Mouse (Mus musculus) embryonic fibroblast, embryonic 13.5 days (primary cell): ENCODE data around the gene Mybl2. TPM values are rescaled to one million over a fixed set of nuclear protein-coding genes. Genes with fewer than 3 reads are reported as not detected.
A peak's percentile ranks its signal among the peaks of the same experiment; 100 is the strongest.

Source experiments
- H3K27ac ChIP-seq: 2 replicates; pipeline ENCODE4 v1.5.1; 2012; ENCODE audit warnings: low read length, control low read depth, inconsistent platforms; ENCODE audit not compliant: insufficient read depth
- H3K4me1 ChIP-seq: 2 replicates; pipeline ENCODE4 v1.6.1; 2011; ENCODE audit warnings: low read length; ENCODE audit not compliant: control insufficient read depth, insufficient read depth
- H3K4me3 ChIP-seq: 2 replicates; pipeline ENCODE4 v1.5.1; 2011; ENCODE audit warnings: mild to moderate bottlenecking, control low read depth, low read length; ENCODE audit not compliant: insufficient read depth
- CTCF ChIP-seq: IDR thresholded peaks from 2 replicates; pipeline ENCODE4 v1.5.1; 2011; ENCODE audit warnings: mild to moderate bottlenecking, control low read depth, low read length, moderate library complexity, borderline replicate concordance; ENCODE audit not compliant: insufficient read depth
- POLR2A ChIP-seq: IDR thresholded peaks from 2 replicates; pipeline ENCODE4 v1.6.1; 2011; ENCODE audit warnings: low read depth, mild to moderate bottlenecking, control low read depth, low read length, moderate library complexity
- polyA plus RNA-seq: library from polyadenylated mRNA; stranded (reverse); fragments of >200 nt; gene quantifications from 2 replicates; pipeline ENCODE4 v1.2.4, GENCODE M21; 2011; ENCODE audit warnings: low read depth; ENCODE audit not compliant: missing spikeins, insufficient read length

Gene Mybl2
- 13.8 and 25.7 TPM in 2 replicates for polyA plus RNA-seq

- Histone ChIP-seq H3K4me3 (peak within 1 kb of the TSS; percentile 73), H3K27ac (no peak within 1 kb of the TSS), H3K4me1 (peaks cover 9% of the 10 kb centered on the region)
- TF ChIP-seq CTCF (no peak), POLR2A (peak; percentile 63)
Measured at GRCm38 (mm10) chr2:163054335-163054840, at the start of gene Mybl2. Gene Mybl2, plus strand, starts transcription at chr2:163054687.

GRCm38 (mm10) chr2:163007299-163007698 lies 47.2 kb upstream of the Mybl2 start:
- H3K4me1 ChIP-seq, result no peaks in the 10 kb centered on the region
- H3K4me3 ChIP-seq, result no peak overlapping the region
- TF ChIP-seq CTCF, result no peak
- no peak for TF ChIP-seq POLR2A
- no peak overlapping the region for H3K27ac ChIP-seq

- Histone ChIP-seq H3K27ac (peak within 1 kb of the TSS; percentile 39; the same call in 1 of the 2 replicates), H3K4me1 (0 out of 2 replicates have a peak, but pooled peaks cover 3% of the 10 kb centered on the region), H3K4me3 (peak within 1 kb of the TSS; percentile 72)
- TF ChIP-seq POLR2A, result peak; percentile 50
- no peak for TF ChIP-seq CTCF
Measured at GRCm38 (mm10) chr2:163016916-163017743, 37.4 kb upstream of the Mybl2 start, which contains the start of gene Ift52. Gene Ift52, plus strand, starts transcription at chr2:163017354.

GRCm38 (mm10) chr2:163031289-163031688 lies 23.2 kb upstream of the Mybl2 start:
- TF ChIP-seq CTCF (no peak), POLR2A (no peak)
- H3K4me1 ChIP-seq, result no peaks in the 10 kb centered on the region
- H3K4me3 ChIP-seq, result no peak overlapping the region
- no peak overlapping the region for H3K27ac ChIP-seq

- Histone ChIP-seq H3K4me3 (no peak overlapping the region), H3K4me1 (no peaks in the 10 kb centered on the region), H3K27ac (no peak overlapping the region)
- TF ChIP-seq CTCF (no peak), POLR2A (no peak)
Measured at GRCm38 (mm10) chr2:163031757-163032156, 22.7 kb upstream of the Mybl2 start.

- Histone ChIP-seq H3K4me3 (no peak overlapping the region), H3K4me1 (no peaks in the 10 kb centered on the region), H3K27ac (no peak overlapping the region)
- no peak for TF ChIP-seq POLR2A
- no peak for TF ChIP-seq CTCF
Measured at GRCm38 (mm10) chr2:163032622-163033021, 21.9 kb upstream of the Mybl2 start.

GRCm38 (mm10) chr2:163039940-163040339 lies 14.5 kb upstream of the Mybl2 start:
- H3K4me1 ChIP-seq, result no peaks in the 10 kb centered on the region
- TF ChIP-seq CTCF, result no peak
- no peak for TF ChIP-seq POLR2A
- no peak overlapping the region for H3K4me3 ChIP-seq
- no peak overlapping the region for H3K27ac ChIP-seq

GRCm38 (mm10) chr2:163048125-163048524 lies 6.4 kb upstream of the Mybl2 start:
- Histone ChIP-seq H3K27ac (no peak overlapping the region), H3K4me1 (no peaks in the 10 kb centered on the region), H3K4me3 (no peak overlapping the region)
- TF ChIP-seq POLR2A (no peak), CTCF (peak; percentile 91)

- TF ChIP-seq CTCF (no peak), POLR2A (no peak)
- no peaks in the 10 kb centered on the region for H3K4me1 ChIP-seq
- H3K27ac ChIP-seq, result no peak overlapping the region
- no peak overlapping the region for H3K4me3 ChIP-seq
Measured at GRCm38 (mm10) chr2:163049116-163049515, 5.4 kb upstream of the Mybl2 start.

GRCm38 (mm10) chr2:163051691-163052090 lies 2.8 kb upstream of the Mybl2 start:
- H3K4me1 ChIP-seq, result peaks cover 8% of the 10 kb centered on the region
- no peak overlapping the region for H3K4me3 ChIP-seq
- TF ChIP-seq CTCF (no peak), POLR2A (no peak)
- no peak overlapping the region for H3K27ac ChIP-seq

- H3K27ac ChIP-seq, result no peak overlapping the region
- no peak for TF ChIP-seq CTCF
- TF ChIP-seq POLR2A, result no peak
- H3K4me1 ChIP-seq, result peaks cover 9% of the 10 kb centered on the region
- no peak overlapping the region for H3K4me3 ChIP-seq
Measured at GRCm38 (mm10) chr2:163052101-163052500, 2.4 kb upstream of the Mybl2 start.
